Mouse (Mus musculus) CD4-positive, CD25-positive, alpha-beta regulatory T cell, adult 2 months (primary cell): ENCODE data around the gene 1700001C19Rik.
A peak's percentile ranks its signal among the peaks of the same experiment; 100 is the strongest.
"Not testable (repeated sequence)": the region's sequence is repeated elsewhere in the genome, so short reads cannot be mapped to it uniquely, and the experiment has no call there.

Experiments used
- DNase-seq: peaks from one replicate; pipeline ENCODE4 v3.0.0-alpha.2; 2012; ENCODE audit warnings: low read depth, low spot score

Gene 1700001C19Rik

GRCm38 (mm10) chr17:47430815-47431214 lies 6.4 kb downstream of the 1700001C19Rik start:
- DNase-seq: peak; percentile 40

- DNase-seq: no peak
These were observed 8.3 kb downstream of the 1700001C19Rik start for GRCm38 (mm10) chr17:47428831-47429304.

DNA sequence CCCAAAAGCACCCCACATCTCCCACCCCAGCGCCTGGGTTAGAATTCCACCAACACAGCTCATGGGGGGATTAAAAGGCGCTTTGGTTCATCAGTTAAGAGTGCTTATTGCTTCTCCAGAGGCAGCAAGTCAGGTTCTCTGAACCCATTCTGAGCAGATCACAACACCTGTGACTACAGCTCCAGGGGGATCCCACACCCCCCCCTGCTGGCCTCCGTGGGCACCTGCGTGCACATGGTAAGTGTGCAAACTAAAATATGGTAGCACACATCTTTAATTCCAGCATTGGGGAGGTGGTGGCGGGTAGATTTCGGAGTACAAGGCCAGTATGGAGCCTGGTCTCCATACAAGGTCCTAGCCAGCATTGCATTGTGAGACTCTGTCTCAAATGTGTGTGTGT lies 9.9 kb downstream of the 1700001C19Rik start:
- no peak for DNase-seq

- no peak for DNase-seq
These were observed 13.0 kb downstream of the 1700001C19Rik start for GRCm38 (mm10) chr17:47424186-47424585.

- DNase-seq: not testable (repeated sequence)
These were observed 14.6 kb downstream of the 1700001C19Rik start for GRCm38 (mm10) chr17:47422616-47423015.

- DNase-seq: no peak
These were observed 15.6 kb downstream of the 1700001C19Rik start for GRCm38 (mm10) chr17:47421566-47421965.

- DNase-seq: no peak
These were observed 17.0 kb downstream of the 1700001C19Rik start for GRCm38 (mm10) chr17:47420195-47420594.

GRCm38 (mm10) chr17:47409897-47410861 lies 27.0 kb downstream of the 1700001C19Rik start:
- not testable (repeated sequence) for DNase-seq

DNA sequence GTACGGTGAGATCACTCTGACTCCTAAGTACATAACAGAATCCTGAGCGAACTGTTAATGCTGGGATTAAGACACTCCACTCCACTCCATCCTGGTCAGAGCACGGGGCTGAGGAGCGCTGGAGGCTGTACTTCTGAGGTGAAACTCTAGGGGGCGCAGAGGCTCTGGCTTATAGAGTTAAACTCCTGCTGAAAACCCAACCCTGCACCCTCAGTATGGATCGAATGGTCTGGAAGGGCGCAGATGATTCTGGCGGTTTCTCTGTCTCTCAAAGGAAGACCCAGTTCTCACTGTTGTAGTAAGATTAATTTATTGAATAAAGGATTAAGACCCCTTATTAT lies 28.6 kb downstream of the 1700001C19Rik start:
- DNase-seq: peak; percentile 75

DNA sequence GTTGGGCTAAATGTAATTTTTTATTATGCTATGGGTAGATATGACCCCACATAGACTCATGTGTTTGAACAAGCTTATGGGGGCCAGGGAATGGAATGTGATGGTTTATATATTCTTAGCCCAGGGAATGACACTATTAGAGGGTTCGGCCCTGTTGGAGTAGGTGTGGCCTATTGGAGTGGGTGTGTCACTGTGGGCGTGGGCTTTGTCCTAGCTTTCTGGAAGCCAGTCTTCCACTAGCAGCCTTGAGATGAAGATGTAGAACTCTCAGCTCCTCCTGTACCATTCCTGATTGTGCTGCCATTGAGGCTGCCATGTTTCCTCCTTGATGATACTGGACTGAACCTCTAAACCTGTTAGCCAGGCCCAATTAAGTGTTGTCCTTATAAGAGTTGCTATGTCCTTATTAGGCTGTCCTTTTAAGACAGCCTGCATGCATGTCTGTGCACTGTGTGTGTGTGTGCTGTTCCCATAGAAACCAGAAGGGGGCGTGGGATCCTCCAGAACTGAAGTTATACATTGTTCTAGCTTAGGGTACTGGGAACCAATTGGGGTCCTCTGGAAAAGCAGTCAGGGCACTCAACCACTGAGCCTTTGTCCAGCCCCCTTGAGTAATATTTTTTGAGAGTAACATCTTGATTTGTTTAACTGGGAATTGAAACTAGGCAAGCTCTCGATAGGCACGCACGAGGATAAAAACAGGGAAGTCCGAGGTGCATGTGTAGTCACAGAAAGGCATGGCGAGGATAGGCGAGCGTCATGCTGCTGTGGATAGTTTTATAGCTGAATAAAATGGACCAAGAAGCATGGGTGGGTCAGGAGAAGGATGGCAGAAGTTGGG lies 29.2 kb downstream of the 1700001C19Rik start:
- no peak for DNase-seq

DNA sequence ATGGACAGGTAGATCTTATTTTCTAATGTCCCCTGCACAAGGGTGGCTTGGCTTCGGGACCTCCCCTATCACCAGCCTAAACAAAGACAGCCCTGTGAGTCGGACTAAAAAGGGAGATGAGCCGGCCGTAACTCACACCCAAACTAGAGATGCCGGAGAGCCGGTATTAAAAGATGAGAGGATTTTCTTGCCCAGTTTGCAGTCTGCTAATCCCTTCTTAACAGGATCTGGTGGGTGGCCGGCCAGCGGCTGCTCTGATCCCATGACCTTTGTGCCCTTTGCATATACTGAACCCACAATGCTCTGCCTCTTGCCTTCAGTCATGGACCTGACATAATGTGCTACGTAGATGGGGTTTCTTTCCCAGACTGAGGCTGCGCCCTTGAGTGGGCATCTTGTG lies 36.7 kb downstream of the 1700001C19Rik start, which contains the start of gene Guca1a:
Gene Guca1a (minus strand): TSS at position 134 of the 400 bp plus-strand sequence.
- DNase-seq: no peak

DNA sequence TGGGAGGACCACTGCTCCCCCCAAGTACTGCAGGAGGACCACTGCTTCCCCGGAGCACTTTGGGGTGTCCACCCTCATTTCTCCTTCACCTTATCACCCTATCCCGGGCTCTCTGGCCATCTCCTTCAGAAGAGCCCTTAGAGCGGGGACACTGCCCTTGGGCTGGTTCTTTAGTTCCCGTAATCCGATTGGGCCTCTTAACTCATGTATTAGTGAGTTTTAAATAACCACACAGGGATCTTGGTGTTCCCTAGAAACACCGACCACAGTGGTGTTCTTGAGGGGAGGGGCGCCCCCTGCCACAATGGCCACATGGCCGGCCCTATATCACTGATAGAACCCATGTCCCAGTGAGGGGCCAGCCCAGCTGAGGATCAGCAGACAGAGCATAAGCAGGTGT lies 38.1 kb downstream of the 1700001C19Rik start:
- DNase-seq: no peak

DNA sequence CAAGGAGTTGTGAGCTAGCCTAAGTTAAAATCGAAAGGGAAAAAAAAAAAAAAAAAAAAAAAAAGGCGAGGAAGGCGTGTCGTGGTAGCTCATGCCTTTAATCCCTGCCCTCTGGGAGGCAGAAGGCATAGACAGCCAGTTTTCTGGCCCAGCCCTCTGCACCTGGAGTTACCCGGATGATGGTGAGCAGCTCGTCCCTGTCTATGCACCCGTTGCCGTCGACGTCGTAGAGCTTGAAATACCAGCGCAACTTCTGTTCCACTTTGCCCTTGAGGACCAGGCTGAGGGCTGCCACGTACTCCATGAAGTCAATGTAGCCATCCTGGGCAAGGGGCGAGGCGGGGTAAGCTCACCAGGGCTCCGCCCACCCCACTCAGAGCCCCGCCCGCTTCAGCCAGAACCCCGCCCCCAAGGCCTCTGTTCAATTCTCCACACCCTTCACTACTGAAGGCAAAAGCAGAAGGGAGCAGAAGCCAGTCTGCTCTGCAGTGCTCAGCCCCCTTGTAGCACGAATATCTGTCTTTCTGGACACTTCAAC lies 41.7 kb downstream of the 1700001C19Rik start:
- peak; percentile 67 for DNase-seq

GRCm38 (mm10) chr17:47394223-47394869 lies 42.8 kb downstream of the 1700001C19Rik start:
- peak; percentile 41 for DNase-seq

GRCm38 (mm10) chr17:47386649-47387048 lies 50.5 kb downstream of the 1700001C19Rik start:
- peak; percentile 71 for DNase-seq

DNA sequence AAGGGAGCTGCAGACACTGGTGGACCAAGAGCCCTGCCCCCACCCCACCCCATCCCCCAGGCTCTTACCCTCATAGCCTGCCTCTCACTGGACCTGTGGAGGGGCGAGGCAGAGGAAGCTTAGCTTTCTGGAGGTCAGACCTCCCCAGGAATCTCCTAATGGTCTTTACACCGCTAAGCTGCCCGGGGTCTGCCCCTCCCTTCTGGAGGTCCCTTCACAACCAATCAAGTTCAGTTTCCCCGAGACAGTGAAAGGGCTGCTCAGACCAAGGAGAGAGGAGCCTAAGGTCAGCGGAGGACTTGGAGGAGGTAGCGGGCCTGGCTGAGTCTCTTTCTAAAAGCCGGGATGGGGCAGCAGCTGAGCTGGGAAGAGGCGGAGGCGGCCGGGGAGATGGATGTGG lies 52.0 kb downstream of the 1700001C19Rik start, which contains the start of gene Guca1b:
Gene Guca1b (plus strand): TSS at position 249 of the 400 bp plus-strand sequence.
- DNase-seq: no peak

DNA sequence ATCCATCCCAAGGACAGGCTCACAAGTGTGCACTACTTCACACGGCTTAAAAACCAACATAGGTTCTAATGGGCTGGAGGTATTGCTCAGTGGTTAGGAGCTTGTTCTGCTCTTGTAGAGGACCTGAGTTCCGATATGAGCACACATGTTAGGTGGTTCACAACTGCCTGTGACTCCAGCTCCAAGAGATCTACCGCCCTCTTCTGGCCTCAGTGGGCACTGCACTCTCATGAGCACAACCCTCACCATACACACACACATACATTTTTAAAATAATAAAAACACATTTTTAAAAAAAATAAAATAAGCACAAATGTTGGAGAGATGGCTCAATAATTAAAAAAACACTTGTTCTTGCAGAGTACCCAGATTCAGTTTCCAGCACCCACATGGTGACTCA lies 53.1 kb downstream of the 1700001C19Rik start:
- DNase-seq: peak; percentile 20

DNA sequence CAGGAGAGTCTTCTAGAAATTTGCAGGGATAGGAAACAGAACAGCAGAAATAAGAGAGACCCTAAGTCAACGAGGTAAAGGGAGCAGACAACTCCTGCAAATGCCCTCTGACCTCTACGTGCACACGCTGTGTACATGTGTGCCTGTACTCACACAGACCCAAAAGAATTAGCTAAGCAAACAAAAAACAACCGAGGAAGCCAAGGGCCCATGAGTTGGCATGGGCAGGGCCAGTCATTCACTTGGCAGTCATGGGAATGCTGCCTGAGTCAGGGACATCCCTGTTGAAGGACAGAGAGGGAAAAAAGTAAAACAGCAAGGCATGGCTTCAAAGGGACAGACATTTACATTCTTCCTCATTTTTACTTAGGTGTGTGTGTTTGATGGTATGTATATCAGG lies 53.9 kb downstream of the 1700001C19Rik start:
- DNase-seq: no peak

GRCm38 (mm10) chr17:47381917-47382316 lies 55.3 kb downstream of the 1700001C19Rik start:
- DNase-seq: no peak

DNA sequence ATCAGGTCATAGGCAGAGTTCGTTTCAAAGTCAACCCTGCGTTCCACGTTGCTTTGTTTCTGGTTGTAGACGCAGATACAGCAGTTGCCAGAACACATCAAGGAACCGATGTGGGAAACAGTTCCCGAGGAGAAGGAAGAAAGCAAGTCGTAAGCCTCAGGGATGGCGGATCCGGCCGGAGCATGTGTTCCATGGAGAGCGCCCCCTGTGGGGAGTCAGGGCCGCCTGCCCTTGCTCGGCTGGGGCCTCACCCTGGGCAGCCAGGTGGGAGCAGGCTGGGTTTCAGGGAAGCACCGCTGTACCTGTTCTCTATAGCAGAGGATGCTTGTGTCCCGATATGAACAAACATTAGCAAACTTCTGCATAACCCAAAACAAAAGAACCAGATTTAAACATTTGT lies 59.0 kb downstream of the 1700001C19Rik start:
- no peak for DNase-seq

DNA sequence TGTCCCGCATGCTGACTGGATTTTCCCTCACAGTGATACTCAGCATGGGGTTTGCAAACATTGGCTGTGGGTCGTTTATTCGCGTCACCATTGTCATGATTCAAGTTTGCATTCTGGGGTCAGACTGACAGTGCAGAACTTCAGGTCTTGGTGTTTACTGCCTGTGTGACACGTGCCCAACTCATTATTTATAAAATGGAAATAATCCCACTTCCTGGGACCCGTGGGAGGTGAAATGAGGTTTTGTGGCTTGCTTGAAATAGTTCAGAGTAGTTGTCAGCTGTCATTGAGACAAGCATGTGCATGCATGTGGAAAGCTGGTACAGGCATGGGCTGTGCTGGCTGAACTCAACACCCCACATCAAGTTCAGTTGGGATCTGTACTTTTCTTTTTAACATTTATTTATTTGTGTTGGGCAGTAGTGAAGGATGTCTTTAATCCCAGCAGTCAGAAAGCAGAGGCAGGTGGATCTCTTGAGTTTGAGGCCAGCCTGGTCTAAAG lies 60.3 kb downstream of the 1700001C19Rik start:
- DNase-seq: no peak
